Comparison of ENCODE assay signal across 17 mouse cellular contexts in genomic region chr14:56988621-56989020, GRCm38 (mm10).
"Had no signal": no experiment of that assay in that cellular context is flagged by ENCODE, and none has a peak within 500 bp of the region (broad histone marks: within the 10 kb centered on the region; RNA-seq: fewer than 3 reads in every experiment).

No protein-coding gene starts in this region.

- H3K4me3 ChIP-seq: midbrain, embryonic 10.5 days; midbrain, embryonic 12.5 days; myocyte; neural tube, embryonic 13.5 days; neural tube, embryonic 15.5 days; stomach, embryonic 15.5 days had no signal

- H3K4me2 ChIP-seq: lung, embryonic 14.5 days; midbrain, embryonic 12.5 days; neural tube, embryonic 13.5 days; neural tube, embryonic 15.5 days; stomach, embryonic 15.5 days had no signal

- DNase-seq: lung, adult 18-20 months; lung, embryonic 14.5 days; lung, postnatal 10 days; lung, postnatal 4 days; midbrain, embryonic 14.5 days; right cerebral cortex, postnatal 14 days; thymus, adult 2 months; thymus, postnatal 25 days; thymus, postnatal 4 days had no signal

- H3K9ac ChIP-seq: lung, embryonic 14.5 days; midbrain, embryonic 12.5 days; neural tube, embryonic 13.5 days; neural tube, embryonic 15.5 days; stomach, embryonic 15.5 days had no signal

- H3K36me3 ChIP-seq: midbrain, embryonic 10.5 days; midbrain, embryonic 12.5 days; neural tube, embryonic 13.5 days; neural tube, embryonic 15.5 days; stomach, embryonic 15.5 days had no signal

- H3K27ac ChIP-seq: midbrain, embryonic 10.5 days; midbrain, embryonic 12.5 days; neural tube, embryonic 13.5 days; neural tube, embryonic 15.5 days; stomach, embryonic 15.5 days; stomach, postnatal 0 days had no signal

- H3K4me1 ChIP-seq: midbrain, embryonic 10.5 days; midbrain, embryonic 12.5 days; neural tube, embryonic 13.5 days; neural tube, embryonic 15.5 days; stomach, embryonic 15.5 days had no signal

- H3K9me3 ChIP-seq: midbrain, embryonic 10.5 days; midbrain, embryonic 12.5 days; neural tube, embryonic 13.5 days; neural tube, embryonic 15.5 days; stomach, embryonic 15.5 days had no signal

- H3K27me3 ChIP-seq: midbrain, embryonic 12.5 days; neural tube, embryonic 13.5 days; neural tube, embryonic 15.5 days; stomach, embryonic 15.5 days had no signal

- ATAC-seq: midbrain, embryonic 16.5 days had no signal
